Mouse (Mus musculus): ENCODE results near the gene Ccdc9b. TPM values are rescaled to one million over a fixed set of nuclear protein-coding genes. Genes with fewer than 3 reads are reported as not detected.

The Ccdc9b gene
- total and polyA plus RNA-seq, 3 experiments: not detected

- in situ Hi-C loops (cut with MboI; ENCODE audit: low pct_ligation_motif_present, low pct_unique_long_range_greater_than_20kb, low sequenced_read_pairs): loop anchor here (25.0 kb wide), 1 partner anchor 241 kb away; the partner anchor contains the start of gene Srp14
- Histone ChIP-seq H3K36me3 (replicated peaks in 1 of 2; ENCODE audit: control insufficient read depth in 1 of 2, insufficient read depth in 1 of 2, low read length in 1 of 2) (peaks cover 10 to 29% of the 10 kb centered on the region in 2 experiments), H3K27me3 (replicated peaks) (no peaks in the 10 kb centered on the region), H3K9me3 (replicated peaks; ENCODE audit: low read length) (no peaks in the 10 kb centered on the region), H3K4me2 (ENCODE audit: insufficient read depth, low read depth, poor library complexity, severe bottlenecking) (peak overlapping the region; percentile 53), H3K4me1 (ENCODE audit: control insufficient read depth in 1 of 2, insufficient read depth in 2 of 2) (peaks cover 16 to 65% of the 10 kb centered on the region in 2 experiments; a peak in 3 of 4 replicates), H3K4me3 (replicated peaks in 1 of 3; ENCODE audit: low read depth in 2 of 3, low read length in 2 of 3, poor library complexity in 1 of 3) (peak overlapping the region; percentile 36 to 64 (median 59)), H3K9ac (ENCODE audit: insufficient read depth, low read depth) (peak overlapping the region; percentile 55), H3K79me2 (replicated peaks; ENCODE audit: control insufficient read depth, extremely low read depth, insufficient read depth, poor library complexity, severe bottlenecking) (no peaks in the 10 kb centered on the region), H3K27ac (ENCODE audit: insufficient read depth, low read depth) (peak overlapping the region; percentile 46; the same call in 1 of the 2 replicates)
- no peak for TF ChIP-seq MYC (IDR thresholded peaks at IDR 0.05; ENCODE audit: low read depth, low read length)
- no peak for TF ChIP-seq ZKSCAN1 (IDR thresholded peaks at IDR 0.05; ENCODE audit: borderline replicate concordance, low read depth, low read length)
- TF ChIP-seq MAX (IDR thresholded peaks at IDR 0.05; ENCODE audit: low read length): no peak
- TF ChIP-seq MAZ (IDR thresholded peaks at IDR 0.05; ENCODE audit: low read depth, low read length): no peak
- no peak for TF ChIP-seq PAX5 (IDR thresholded peaks at IDR 0.05; ENCODE audit: low read length)
- TF ChIP-seq USF1 (IDR thresholded peaks at IDR 0.05; ENCODE audit: low read depth, low read length): no peak
- no peak for TF ChIP-seq MAFK (IDR thresholded peaks at IDR 0.05; ENCODE audit: insufficient replicate concordance, low read length)
- no peak for TF ChIP-seq MXI1 (IDR thresholded peaks at IDR 0.05; ENCODE audit: low read depth, low read length)
- TF ChIP-seq BHLHE40 (IDR thresholded peaks at IDR 0.05; ENCODE audit: low read depth, low read length): no peak
- no peak for TF ChIP-seq RCOR1 (conservative IDR thresholded peaks at IDR 0.05; ENCODE audit: low read depth, low read length)
- TF ChIP-seq ETS1 (conservative IDR thresholded peaks at IDR 0.05; ENCODE audit: low read depth, low read length): no peak
- dilution Hi-C loops (cut with MboI; ENCODE audit: extremely low pct_ligation_motif_present, extremely low pct_unique_long_range_greater_than_20kb, low sequenced_read_pairs): no loop called here
- no peak for DNase-seq (ENCODE audit: extremely low read depth)
Measured at GRCm38 (mm10) chr2:118727911-118728310, 34.5 kb downstream of the Ccdc9b start.

GRCm38 (mm10) chr2:118726873-118727272, 35.6 kb downstream of the Ccdc9b start:
- dilution Hi-C loops (cut with MboI; ENCODE audit: extremely low pct_ligation_motif_present, extremely low pct_unique_long_range_greater_than_20kb, low sequenced_read_pairs): no loop called here
- peak; percentile 38 for DNase-seq (ENCODE audit: extremely low read depth)
- Histone ChIP-seq H3K9me3 (replicated peaks; ENCODE audit: low read length) (no peaks in the 10 kb centered on the region), H3K9ac (ENCODE audit: insufficient read depth, low read depth) (peak overlapping the region; percentile 55), H3K4me1 (ENCODE audit: control insufficient read depth in 1 of 2, insufficient read depth in 2 of 2) (peaks cover 16 to 65% of the 10 kb centered on the region in 2 experiments; a peak in 3 of 4 replicates), H3K4me3 (replicated peaks in 1 of 3; ENCODE audit: low read depth in 2 of 3, low read length in 2 of 3, poor library complexity in 1 of 3) (peak overlapping the region in 2 of 3 experiments; percentile 36 to 64), H3K4me2 (ENCODE audit: insufficient read depth, low read depth, poor library complexity, severe bottlenecking) (peak overlapping the region; percentile 53; the same call in 1 of the 2 replicates), H3K36me3 (replicated peaks in 1 of 2; ENCODE audit: control insufficient read depth in 1 of 2, insufficient read depth in 1 of 2, low read length in 1 of 2) (peaks cover 11 to 39% of the 10 kb centered on the region in 2 experiments), H3K27ac (ENCODE audit: insufficient read depth, low read depth) (no peak overlapping the region), H3K27me3 (replicated peaks) (no peaks in the 10 kb centered on the region), H3K79me2 (replicated peaks; ENCODE audit: control insufficient read depth, extremely low read depth, insufficient read depth, poor library complexity, severe bottlenecking) (no peaks in the 10 kb centered on the region)
- in situ Hi-C loops (cut with MboI; ENCODE audit: low pct_ligation_motif_present, low pct_unique_long_range_greater_than_20kb, low sequenced_read_pairs): loop anchor here (25.0 kb wide), 1 partner anchor 240 kb away; the partner anchor contains the start of gene Srp14
- peak; percentile 47; the same call in 1 of the 2 replicates for TF ChIP-seq MYC (IDR thresholded peaks at IDR 0.05; ENCODE audit: low read depth, low read length)
- peak; percentile 55 for TF ChIP-seq BHLHE40 (IDR thresholded peaks at IDR 0.05; ENCODE audit: low read depth, low read length)
- peak; percentile 80 for TF ChIP-seq EP300 (IDR thresholded peaks at IDR 0.05; ENCODE audit: low read length)
- peak; percentile 64 for TF ChIP-seq IRF4 (IDR thresholded peaks at IDR 0.05; ENCODE audit: low read depth, low read length)
- TF ChIP-seq JUND (conservative IDR thresholded peaks at IDR 0.05; ENCODE audit: low read depth, low read length): 0 out of 2 replicates have a peak, but pooled peaks have one; percentile 30
- no peak for TF ChIP-seq CHD2 (IDR thresholded peaks at IDR 0.05; ENCODE audit: low read length)
- no peak for TF ChIP-seq NRF1 (IDR thresholded peaks at IDR 0.05; ENCODE audit: low read depth, low read length)

Data from CH12.LX (cell line).